Mouse (Mus musculus): ENCODE measurements around the gene Grin2b. TPM values are rescaled to one million over a fixed set of nuclear protein-coding genes. Genes with fewer than 3 reads are reported as not detected.

The Grin2b gene
- polyA plus RNA-seq, 1 experiment from 2014 or later = 0.72 TPM

DNA sequence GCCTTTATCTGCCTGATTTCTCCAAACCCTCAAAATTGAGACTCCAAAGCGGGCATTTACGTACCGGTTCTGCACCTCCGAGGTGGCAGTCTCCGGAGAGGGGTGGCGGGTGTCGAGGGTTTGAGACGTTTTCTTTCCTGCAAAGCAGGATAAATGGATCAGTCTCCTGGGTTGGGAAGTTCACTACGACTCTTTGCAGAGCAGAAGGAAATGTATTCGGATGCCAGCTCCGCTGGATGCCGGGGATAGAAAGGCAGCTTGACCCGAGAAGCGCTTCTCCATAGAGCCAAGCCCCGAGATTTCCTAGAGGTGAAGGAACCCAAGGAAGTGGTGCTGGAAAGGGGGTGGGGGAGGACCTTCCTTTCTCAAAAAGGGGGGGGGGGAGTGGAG, 515 bp downstream of the Grin2b start:
- no peak overlapping the region for H3K9ac ChIP-seq (ENCODE audit: low read depth, low read length)
- no peaks in the 10 kb centered on the region for H3K9me3 ChIP-seq (replicated peaks; ENCODE audit: low read length)
- no peak overlapping the region for H3K27ac ChIP-seq
- H3K36me3 ChIP-seq (ENCODE audit: insufficient read depth, low read length) = no peaks in the 10 kb centered on the region
- peak overlapping the region; percentile 78 for H3K4me2 ChIP-seq (ENCODE audit: low read length)
- peak overlapping the region; percentile 35 for H3K4me3 ChIP-seq (replicated peaks; ENCODE audit: low read depth, low read length)
- 0 out of 2 replicates have a peak, but pooled peaks cover 5% of the 10 kb centered on the region for H3K4me1 ChIP-seq (replicated peaks; ENCODE audit: insufficient read depth, low read length)
- ATAC-seq (replicated peaks; ENCODE audit: low FRiP score, low read depth) (no peak), DNase-seq (ENCODE audit: low spot score) (peak; percentile 17)
- no peak for TF ChIP-seq CTCF (IDR thresholded peaks at IDR 0.05; ENCODE audit: low read depth)
- peaks cover 19% of the 10 kb centered on the region; the same call in 1 of the 2 replicates for H3K27me3 ChIP-seq (ENCODE audit: insufficient read depth, low read length)
- WGBS = 1% methylated on average over 15 of the region's 15 CpGs

DNA sequence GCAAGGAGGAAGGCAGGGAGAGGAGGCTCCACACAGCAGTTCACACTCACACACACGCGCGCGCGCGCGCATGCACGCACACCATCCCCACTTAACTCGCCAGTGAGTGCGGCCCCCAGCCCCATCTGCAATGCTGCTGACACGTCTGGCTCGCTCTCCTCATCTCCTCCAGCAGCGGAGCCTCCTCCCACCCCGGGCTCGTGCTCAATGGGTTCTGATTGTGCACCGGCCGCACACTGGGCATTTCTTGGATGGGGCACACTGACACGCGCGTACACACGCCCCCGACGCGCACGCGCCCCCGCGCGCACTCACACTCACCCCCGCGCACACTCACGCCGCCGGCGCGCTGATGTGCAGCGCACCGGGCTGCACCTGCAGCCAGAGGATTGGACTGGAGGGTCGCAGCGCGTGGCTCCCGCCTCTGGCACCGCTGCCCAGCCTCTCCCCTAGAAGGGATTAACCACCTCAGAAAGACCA, 1.1 kb downstream of the Grin2b start:
- H3K36me3 ChIP-seq (ENCODE audit: insufficient read depth, low read length) = no peaks in the 10 kb centered on the region
- no peak overlapping the region for H3K9ac ChIP-seq (ENCODE audit: low read depth, low read length)
- DNase-seq (ENCODE audit: low spot score) (no peak), ATAC-seq (replicated peaks; ENCODE audit: low FRiP score, low read depth) (no peak)
- under 1% methylated on average over 43 of the region's 43 CpGs for whole genome bisulfite sequencing
- H3K27me3 ChIP-seq (ENCODE audit: insufficient read depth, low read length) = peaks cover 19% of the 10 kb centered on the region; the same call in 1 of the 2 replicates
- peak overlapping the region; percentile 35 for H3K4me3 ChIP-seq (replicated peaks; ENCODE audit: low read depth, low read length)
- H3K4me1 ChIP-seq (replicated peaks; ENCODE audit: insufficient read depth, low read length) = 0 out of 2 replicates have a peak, but pooled peaks cover 5% of the 10 kb centered on the region
- H3K27ac ChIP-seq = no peak overlapping the region
- H3K9me3 ChIP-seq (replicated peaks; ENCODE audit: low read length) = no peaks in the 10 kb centered on the region
- H3K4me2 ChIP-seq (ENCODE audit: low read length) = peak overlapping the region; percentile 78
- no peak for TF ChIP-seq CTCF (IDR thresholded peaks at IDR 0.05; ENCODE audit: low read depth)

DNA sequence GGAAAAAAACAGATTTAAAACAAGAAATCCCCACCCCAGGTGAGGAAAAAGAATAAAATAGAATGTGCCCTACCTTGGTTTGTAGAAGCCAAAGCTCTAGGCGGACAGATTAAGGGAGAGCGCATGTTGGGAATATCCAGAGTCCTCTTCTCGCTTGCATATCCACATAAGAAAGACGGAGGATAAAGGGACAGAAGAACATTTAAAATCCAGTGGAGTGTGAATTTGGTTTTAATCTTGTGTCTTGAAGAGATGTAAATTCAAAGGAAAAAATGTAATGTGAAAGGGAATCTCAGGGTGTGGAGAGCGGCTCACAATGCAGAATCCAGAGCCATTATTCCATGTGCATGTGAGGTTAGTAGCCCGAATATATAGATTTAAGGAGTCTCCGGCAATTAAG, 2.0 kb downstream of the Grin2b start:
- TF ChIP-seq CTCF (IDR thresholded peaks at IDR 0.05; ENCODE audit: low read depth) = no peak
- Histone ChIP-seq H3K4me1 (replicated peaks; ENCODE audit: insufficient read depth, low read length) (0 out of 2 replicates have a peak, but pooled peaks cover 5% of the 10 kb centered on the region), H3K4me2 (ENCODE audit: low read length) (no peak overlapping the region), H3K36me3 (ENCODE audit: insufficient read depth, low read length) (no peaks in the 10 kb centered on the region), H3K4me3 (replicated peaks; ENCODE audit: low read depth, low read length) (no peak overlapping the region), H3K9ac (ENCODE audit: low read depth, low read length) (no peak overlapping the region), H3K9me3 (replicated peaks; ENCODE audit: low read length) (no peaks in the 10 kb centered on the region), H3K27me3 (ENCODE audit: insufficient read depth, low read length) (peaks cover 19% of the 10 kb centered on the region; the same call in 1 of the 2 replicates), H3K27ac (no peak overlapping the region)
- 28% methylated on average over 7 of the region's 7 CpGs for WGBS
- no peak for DNase-seq (ENCODE audit: low spot score)
- ATAC-seq (replicated peaks; ENCODE audit: low FRiP score, low read depth) = no peak

DNA sequence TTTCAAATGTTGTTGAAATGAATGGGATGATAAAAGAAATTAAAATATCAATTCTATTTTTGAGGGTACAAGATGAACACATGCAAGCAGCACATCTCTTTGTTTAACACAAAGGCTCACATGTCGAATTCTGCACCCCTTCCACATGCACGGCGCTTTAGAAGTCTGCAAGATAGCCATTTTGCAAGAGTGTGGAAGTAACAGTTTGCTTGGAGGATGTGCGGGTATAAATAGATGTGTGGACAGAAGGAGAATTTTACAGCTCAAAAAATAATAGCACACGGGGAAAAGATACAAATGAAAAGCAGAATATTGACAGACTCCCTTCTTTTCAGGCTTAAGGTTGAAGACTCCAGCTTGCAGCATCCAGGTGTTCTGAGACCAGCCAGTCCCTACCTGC, 2.9 kb downstream of the Grin2b start:
- no peak overlapping the region for H3K9ac ChIP-seq (ENCODE audit: low read depth, low read length)
- no peaks in the 10 kb centered on the region for H3K9me3 ChIP-seq (replicated peaks; ENCODE audit: low read length)
- WGBS = 82% methylated on average over 5 of the region's 5 CpGs
- H3K27me3 ChIP-seq (ENCODE audit: insufficient read depth, low read length) = peaks cover 19% of the 10 kb centered on the region; the same call in 1 of the 2 replicates
- no peak overlapping the region for H3K4me2 ChIP-seq (ENCODE audit: low read length)
- no peak overlapping the region for H3K27ac ChIP-seq
- ATAC-seq (replicated peaks; ENCODE audit: low FRiP score, low read depth) = no peak
- H3K36me3 ChIP-seq (ENCODE audit: insufficient read depth, low read length) = no peaks in the 10 kb centered on the region
- no peak for TF ChIP-seq CTCF (IDR thresholded peaks at IDR 0.05; ENCODE audit: low read depth)
- no peak overlapping the region for H3K4me3 ChIP-seq (replicated peaks; ENCODE audit: low read depth, low read length)
- DNase-seq (ENCODE audit: low spot score) = no peak
- 0 out of 2 replicates have a peak, but pooled peaks cover 5% of the 10 kb centered on the region for H3K4me1 ChIP-seq (replicated peaks; ENCODE audit: insufficient read depth, low read length)

DNA sequence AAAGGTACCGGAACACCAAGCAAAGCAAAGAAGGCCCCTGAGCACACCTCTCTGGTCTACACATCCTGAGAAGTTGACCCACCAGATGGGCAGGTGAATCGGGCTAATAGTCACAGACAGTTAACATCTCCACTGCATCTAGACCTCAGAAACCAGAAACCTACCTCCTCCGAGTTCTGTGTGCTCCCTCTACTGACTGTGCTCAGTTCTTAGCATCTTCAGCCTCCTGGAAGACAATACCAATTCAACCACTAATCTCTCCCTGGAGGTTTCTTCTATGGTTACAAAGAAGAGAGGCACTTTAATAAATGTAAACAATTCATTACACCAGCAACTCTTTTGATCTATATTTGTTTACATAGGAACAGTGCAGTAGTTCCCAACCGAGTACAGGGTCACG, 6.0 kb downstream of the Grin2b start:
- Histone ChIP-seq H3K9me3 (replicated peaks; ENCODE audit: low read length) (no peaks in the 10 kb centered on the region), H3K36me3 (ENCODE audit: insufficient read depth, low read length) (no peaks in the 10 kb centered on the region), H3K9ac (ENCODE audit: low read depth, low read length) (no peak overlapping the region), H3K4me3 (replicated peaks; ENCODE audit: low read depth, low read length) (no peak overlapping the region), H3K4me2 (ENCODE audit: low read length) (no peak overlapping the region), H3K27me3 (ENCODE audit: insufficient read depth, low read length) (peaks cover 15% of the 10 kb centered on the region; the same call in 1 of the 2 replicates), H3K27ac (no peak overlapping the region), H3K4me1 (replicated peaks; ENCODE audit: insufficient read depth, low read length) (no peaks in the 10 kb centered on the region)
- WGBS = 69% methylated on average over 5 of the region's 5 CpGs
- ATAC-seq (replicated peaks; ENCODE audit: low FRiP score, low read depth) (no peak), DNase-seq (ENCODE audit: low spot score) (no peak)
- no peak for TF ChIP-seq CTCF (IDR thresholded peaks at IDR 0.05; ENCODE audit: low read depth)

DNA sequence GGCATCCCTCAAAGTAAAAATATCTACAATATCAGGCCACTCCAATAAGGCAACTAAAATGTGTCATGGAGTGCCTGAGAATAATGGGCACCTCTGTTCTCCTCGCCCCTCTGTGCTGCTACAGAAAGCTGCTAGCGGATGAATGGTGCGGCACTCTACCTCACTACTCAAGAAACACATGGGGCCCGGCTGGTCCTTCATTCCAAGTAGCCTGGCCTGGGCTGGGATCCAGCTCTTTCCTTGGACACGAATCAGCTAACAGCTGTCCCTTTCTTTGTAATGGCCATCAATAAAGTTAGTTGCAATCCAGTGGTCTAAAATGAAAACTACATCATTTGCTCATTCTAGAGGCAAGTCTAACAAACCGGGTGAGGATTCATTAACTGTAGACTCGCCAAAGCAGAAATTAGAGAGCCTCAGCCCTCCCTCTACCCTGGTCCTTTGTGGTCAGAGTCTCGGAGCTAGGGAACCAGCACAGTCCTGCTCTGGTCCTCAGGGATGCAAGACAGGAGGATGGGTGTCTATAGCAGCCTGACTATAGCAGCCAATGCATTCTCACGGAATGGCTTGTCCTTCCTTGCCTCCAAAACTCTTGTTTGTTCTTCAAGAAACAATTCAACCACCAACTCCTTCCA, 7.8 kb downstream of the Grin2b start:
- H3K9ac ChIP-seq (ENCODE audit: low read depth, low read length) = no peak overlapping the region
- H3K4me2 ChIP-seq (ENCODE audit: low read length) = no peak overlapping the region
- DNase-seq (ENCODE audit: low spot score) = peak; percentile 25

More for the DNA sequence above, 7.8 kb downstream of the Grin2b start:
- TF ChIP-seq CTCF (IDR thresholded peaks at IDR 0.05; ENCODE audit: low read depth) = no peak
- no peaks in the 10 kb centered on the region for H3K9me3 ChIP-seq (replicated peaks; ENCODE audit: low read length)
- 66% methylated on average over 9 of the region's 9 CpGs for WGBS
- 0 out of 2 replicates have a peak, but pooled peaks cover 4% of the 10 kb centered on the region for H3K27me3 ChIP-seq (ENCODE audit: insufficient read depth, low read length)
- ATAC-seq (replicated peaks; ENCODE audit: low FRiP score, low read depth) = no peak
- no peak overlapping the region for H3K4me3 ChIP-seq (replicated peaks; ENCODE audit: low read depth, low read length)
- no peak overlapping the region for H3K27ac ChIP-seq
- no peaks in the 10 kb centered on the region for H3K36me3 ChIP-seq (ENCODE audit: insufficient read depth, low read length)
- no peaks in the 10 kb centered on the region for H3K4me1 ChIP-seq (replicated peaks; ENCODE audit: insufficient read depth, low read length)

All from kidney, postnatal 0 days (tissue).